Mouse (Mus musculus) olfactory bulb, adult 2 months (tissue): ENCODE measurements at regions not wholly inside any gene's neighbourhood (a gene's known extent, or its start where the extent isn't known, plus 50 kb on each side); places are given as distances from the start of the nearest gene placed in this dataset.

Experiments used
- H3K27ac ChIP-seq: fragments of 200-500 bp; 2 replicates; pipeline ENCODE4 v1.5.1; 2012; ENCODE audit warnings: low read depth, low read length; ENCODE audit not compliant: insufficient read depth
- H3K4me1 ChIP-seq: fragments of 200-500 bp; 2 replicates; pipeline ENCODE4 v1.6.1; 2012; ENCODE audit warnings: low read length; ENCODE audit not compliant: control insufficient read depth, insufficient read depth
- H3K4me3 ChIP-seq: fragments of 200-500 bp; 2 replicates; pipeline ENCODE4 v1.5.1; 2012; ENCODE audit warnings: mild to moderate bottlenecking, low read depth, low read length, moderate library complexity; ENCODE audit not compliant: insufficient read depth
- CTCF ChIP-seq: fragments of 200-500 bp; IDR thresholded peaks from 2 replicates; pipeline ENCODE4 v1.5.1; 2012; ENCODE audit warnings: low read depth, mild to moderate bottlenecking, low read length, moderate library complexity; ENCODE audit not compliant: insufficient read depth
- POLR2A ChIP-seq: fragments of 200-500 bp; IDR thresholded peaks from 2 replicates; pipeline ENCODE4 v1.6.1; 2012; ENCODE audit warnings: mild to moderate bottlenecking, low read depth, low read length, moderate library complexity; ENCODE audit not compliant: insufficient read depth
- WGBS: fragments of 180-500 bp; shearing (Covaris S2); methylation state at CpG from one replicate; pipeline ENCODE4 v1.1.7; 2018; 5-methylcytosine and 5-hydroxymethylcytosine counted together

GRCm38 (mm10) chr9:62174651-62175050, 52.2 kb upstream of the Glce start:
- WGBS: 84% methylated on average over 7 of the region's 7 CpGs
- Histone ChIP-seq H3K4me1 (no peaks in the 10 kb centered on the region), H3K4me3 (no peak overlapping the region), H3K27ac (no peak overlapping the region)
- no peak for TF ChIP-seq POLR2A
- no peak for TF ChIP-seq CTCF
